Mouse (Mus musculus): ENCODE measurements around the gene Tbcb. TPM values are rescaled to one million over a fixed set of nuclear protein-coding genes. Genes with fewer than 3 reads are reported as not detected.
"Not testable (repeated sequence)": the region's sequence is repeated elsewhere in the genome, so short reads cannot be mapped to it uniquely, and the experiment has no call there.

Tbcb gene
- polyA plus RNA-seq, 1 experiment from 2014 or later = 149 TPM

DNA sequence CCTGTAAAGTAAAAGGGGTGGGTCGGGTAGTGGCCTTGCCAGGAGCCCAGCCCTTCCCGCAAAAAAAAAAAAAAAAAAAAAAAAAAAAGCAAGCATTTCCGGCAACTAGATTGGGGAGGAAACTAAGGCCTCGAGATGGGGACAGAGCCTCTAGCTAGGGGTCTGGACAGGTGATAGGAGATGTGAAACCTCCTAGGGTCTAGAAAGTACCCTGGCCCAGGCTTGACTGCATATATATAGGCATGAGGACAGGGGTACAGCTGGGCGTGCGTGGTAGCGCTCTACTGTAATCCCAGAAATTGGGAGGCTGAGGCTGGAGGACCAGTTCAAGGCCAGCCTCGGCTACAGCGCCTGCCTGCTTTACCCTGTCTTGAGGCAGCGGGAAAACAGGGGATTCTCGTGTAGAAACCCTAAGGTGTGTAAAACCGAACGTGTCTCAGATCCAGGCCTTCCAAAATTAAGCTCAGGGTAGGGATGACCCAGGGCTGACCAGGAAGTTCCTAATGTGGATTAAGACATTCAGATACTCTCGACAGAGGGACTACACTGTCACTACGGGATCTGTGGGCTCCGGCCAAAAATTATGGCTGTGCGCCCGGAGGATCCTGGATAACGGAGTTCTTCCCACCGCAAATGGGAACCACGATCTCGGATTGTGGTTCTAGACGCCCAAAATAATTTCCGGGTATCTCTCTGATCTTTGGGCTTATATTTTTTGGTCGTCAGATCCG is 37.8 kb downstream of the Tbcb start:
- peak; percentile 28 for DNase-seq (ENCODE audit: low spot score)

DNA sequence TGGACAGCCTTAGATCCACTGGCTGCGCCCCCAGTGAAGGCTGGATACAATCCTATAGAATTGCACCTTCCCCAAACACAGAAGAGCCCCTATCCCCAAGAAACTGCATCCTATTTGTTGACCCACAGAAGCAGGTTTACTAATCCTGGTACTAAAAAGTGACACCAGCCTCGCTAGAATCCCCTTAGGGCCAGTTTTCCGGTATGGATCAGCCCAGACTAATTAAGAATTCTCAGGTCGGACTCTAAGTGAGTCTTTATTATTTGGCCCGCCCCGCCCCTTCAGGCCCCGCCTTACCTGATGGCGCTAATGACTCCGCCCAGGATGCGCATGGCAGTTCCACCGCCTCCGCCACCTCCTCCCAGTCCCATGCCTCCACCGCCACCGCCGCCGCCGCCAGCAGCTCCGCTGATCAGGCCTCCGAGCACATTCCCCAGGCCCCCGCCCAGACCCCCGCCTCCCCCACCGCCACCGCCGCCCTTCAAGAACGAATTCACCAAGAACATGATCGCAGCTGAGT is 38.4 kb downstream of the Tbcb start:
- peak; percentile 35 for DNase-seq (ENCODE audit: low spot score)

DNA sequence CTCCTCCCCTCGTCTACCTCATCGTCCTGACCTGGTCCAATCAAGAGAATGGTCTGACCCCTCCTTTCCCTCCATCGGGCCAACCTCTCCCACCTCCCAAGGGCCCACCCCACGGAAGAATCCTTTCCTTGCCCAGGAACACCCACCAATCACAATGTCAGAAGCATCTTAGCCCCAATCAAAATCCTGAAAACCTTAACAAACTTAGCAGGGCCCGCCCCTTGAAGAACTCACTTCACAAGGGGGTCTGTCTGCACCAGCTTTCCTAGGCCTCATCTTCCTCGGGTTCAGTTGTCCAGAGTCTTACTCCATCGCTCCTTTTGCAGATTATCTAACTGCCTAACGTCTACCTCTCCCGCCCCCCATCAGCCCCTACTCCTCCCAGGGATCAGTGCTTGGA is 39.1 kb downstream of the Tbcb start:
- DNase-seq (ENCODE audit: low spot score) = no peak

DNA sequence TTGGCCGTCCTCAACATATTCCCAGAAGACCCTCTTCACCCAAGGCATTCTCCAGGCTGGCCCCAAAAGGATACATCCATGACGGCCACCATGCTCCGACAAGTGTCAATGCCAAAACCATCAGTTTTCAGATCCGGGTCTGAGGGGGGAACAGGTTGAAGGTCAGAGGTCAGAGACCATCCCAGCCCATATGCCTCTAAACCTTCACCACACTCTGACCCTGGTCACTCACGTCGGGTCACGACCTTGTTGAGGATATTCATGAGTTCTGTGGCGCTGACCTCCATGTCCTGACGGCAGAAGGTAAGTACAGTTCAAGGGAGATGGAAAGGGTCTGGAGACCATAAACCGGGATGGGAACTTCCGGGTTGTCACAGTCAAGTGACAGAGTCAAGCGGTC is 40.0 kb downstream of the Tbcb start:
- no peak for DNase-seq (ENCODE audit: low spot score)

DNA sequence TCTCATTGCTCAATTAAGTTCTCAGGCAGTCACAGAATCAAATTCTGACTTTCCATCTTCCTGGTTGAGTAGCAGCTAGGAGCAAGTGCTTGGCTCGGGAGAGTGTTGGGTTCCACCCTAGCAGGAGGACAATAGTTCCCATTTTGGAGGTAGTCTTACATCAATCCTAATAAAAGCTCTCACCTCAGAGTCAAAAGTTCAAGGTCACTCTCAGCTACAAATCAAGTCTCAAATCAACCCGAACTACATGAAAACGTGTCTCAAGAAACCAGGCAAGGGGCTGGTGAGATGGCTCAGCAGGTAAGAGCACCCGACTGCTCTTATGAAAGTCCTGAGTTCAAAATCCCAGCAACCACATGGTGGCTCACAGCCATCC is 43.0 kb downstream of the Tbcb start:
- DNase-seq (ENCODE audit: low spot score) = no peak

DNA sequence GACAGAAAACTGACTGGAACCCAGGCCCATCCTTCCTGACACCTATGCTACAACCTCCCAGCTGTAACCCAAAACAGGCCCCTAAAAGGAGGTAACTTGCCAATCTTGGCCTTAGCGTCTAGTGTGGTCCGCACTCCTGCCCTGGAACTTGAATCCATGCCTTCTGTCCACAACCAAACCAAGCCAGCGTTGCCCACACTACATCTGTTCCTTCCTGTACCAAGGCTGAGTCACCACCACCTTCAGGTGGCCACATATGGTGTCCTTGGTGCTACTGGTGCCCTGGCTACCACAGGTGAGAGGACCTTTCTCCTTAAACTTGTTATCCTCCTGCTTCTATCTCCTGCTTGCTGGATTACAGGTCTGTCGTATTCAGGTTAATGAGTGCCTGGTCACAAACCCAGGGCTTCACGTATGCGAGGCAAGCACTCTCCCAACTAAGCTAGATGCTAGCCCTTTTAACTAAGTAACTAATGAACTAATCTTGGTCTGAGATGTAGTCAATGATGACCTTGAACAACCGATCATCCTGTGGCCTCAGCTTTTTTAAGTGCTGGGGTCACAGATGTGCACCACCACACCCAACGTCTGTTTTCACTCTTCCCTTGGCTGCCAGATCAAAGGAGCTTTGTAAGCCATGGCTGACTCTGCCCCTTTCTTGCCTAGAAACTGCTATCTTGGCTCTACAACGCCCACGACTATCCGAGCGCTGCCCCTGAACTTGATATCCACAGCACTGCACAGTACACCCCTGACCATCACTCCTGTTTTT is 43.5 kb downstream of the Tbcb start:
- DNase-seq (ENCODE audit: low spot score) = no peak

DNA sequence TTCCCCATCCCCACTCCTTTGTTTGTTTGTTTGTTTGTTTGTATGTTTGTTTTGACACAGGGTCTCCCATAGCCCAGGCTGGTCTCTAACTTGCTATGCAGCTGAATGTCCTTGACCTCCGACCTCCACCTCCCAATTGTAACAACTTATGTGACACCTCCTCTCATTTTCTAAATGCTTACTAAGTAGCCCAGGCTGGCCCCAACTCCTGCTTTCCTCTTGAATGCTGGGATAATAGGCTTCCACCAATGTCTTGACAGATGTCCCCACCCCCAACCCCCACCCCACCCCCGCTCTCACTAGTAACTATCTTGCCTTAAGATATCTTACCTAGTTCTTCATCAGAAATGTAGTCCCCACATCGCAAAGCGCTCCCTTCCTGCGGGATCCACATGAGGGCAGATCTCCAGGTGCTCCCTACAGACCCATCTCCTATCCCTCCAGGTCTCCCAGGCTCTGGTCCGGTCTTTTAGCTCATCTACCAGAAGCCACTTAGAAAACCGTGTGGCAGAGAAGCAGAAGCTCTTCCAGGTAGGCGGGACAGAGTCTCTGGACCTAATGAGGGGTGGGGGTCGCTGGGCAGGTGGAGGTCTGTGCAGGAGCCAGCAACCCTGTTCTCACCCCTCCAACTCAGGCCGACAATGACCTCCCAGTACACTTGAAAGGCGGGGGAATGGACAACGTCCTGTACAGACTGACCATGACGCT is 47.3 kb downstream of the Tbcb start:
- no peak for DNase-seq (ENCODE audit: low spot score)

DNA sequence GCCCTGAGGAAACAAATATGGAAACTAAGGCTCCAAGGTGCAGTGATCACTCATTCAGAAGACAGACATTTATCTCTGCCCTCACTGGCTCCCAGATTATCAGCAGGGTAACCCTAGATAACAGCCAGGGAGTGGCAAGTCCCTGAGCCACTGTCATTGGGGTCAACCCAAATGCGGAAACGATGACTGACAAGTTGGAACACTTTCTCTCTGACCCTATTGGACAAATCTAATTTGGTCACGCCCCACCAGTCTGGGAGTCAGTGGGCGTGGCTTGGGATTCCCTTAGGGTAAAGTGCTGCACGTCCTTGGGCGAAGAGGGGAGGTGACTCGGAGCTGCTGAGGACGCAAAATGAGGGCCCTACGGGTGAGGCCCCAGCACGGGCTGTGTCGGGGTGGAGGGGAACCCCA is 48.2 kb downstream of the Tbcb start, which contains the start of gene Cox7a1:
Gene Cox7a1, plus strand, starts transcription at position 266 of the 411 bp plus-strand sequence.
- peak; percentile 86 for DNase-seq (ENCODE audit: low spot score)

DNA sequence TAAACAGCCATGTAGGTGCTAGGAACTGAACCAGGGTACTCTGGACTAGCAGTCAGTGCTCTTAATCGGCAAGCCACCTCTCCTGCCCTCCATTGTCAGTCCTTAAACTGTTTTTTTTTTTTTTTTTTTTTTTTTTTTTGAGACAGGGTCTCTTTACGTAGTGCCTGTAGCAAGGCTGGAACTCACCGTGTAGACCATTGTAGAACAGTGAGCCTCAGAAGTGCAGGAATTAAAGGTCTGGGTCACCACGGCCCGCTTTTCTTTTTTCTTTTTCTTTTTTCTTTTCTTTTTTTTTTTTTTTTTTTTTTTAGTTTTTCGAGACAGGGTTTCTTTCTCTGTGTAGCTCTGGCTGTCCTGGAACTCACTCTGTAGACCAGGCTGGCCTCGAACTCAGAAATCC is 48.9 kb downstream of the Tbcb start:
- not testable (repeated sequence) for DNase-seq (ENCODE audit: low spot score)

DNA sequence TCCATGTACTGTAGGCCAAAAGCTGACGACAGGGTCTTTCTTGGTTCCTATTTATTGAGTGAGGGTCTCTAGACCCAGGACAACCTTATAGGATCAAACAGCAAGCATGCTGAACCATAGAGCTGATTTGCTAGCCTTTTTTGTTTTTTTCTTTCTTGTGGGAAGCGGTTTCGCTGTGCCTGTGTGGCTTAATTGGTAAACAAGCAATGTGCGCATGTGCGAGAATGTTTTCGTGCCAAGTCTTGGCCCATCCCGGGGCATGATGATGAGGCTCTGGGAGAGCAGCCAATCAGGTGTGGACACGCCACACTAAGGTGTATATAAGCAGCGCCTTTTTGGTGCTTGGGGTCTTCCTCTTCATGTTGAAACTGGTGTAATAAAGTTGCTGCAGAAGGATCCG is 50.1 kb downstream of the Tbcb start:
- DNase-seq (ENCODE audit: low spot score) = not testable (repeated sequence)

DNA sequence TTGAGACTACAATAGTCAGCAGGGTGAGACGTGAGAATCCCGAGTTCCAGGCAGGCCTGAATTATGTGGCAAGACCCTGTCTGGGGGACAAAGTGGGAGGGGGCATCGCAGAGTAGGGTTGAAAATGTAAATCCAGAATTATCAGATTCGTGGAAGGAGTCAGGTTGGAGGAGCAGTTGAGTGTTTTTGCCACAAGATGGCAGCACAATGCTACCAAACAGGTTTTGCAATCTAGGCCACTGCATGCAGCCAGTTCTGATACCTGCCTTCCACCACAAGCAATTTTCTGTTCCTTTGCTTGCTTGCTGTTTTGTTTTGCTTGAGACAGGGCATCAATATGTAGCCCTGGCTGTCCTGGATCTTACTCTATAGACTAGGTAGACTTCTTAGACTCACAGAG is 50.8 kb downstream of the Tbcb start:
- DNase-seq (ENCODE audit: low spot score) = peak; percentile 81

DNA sequence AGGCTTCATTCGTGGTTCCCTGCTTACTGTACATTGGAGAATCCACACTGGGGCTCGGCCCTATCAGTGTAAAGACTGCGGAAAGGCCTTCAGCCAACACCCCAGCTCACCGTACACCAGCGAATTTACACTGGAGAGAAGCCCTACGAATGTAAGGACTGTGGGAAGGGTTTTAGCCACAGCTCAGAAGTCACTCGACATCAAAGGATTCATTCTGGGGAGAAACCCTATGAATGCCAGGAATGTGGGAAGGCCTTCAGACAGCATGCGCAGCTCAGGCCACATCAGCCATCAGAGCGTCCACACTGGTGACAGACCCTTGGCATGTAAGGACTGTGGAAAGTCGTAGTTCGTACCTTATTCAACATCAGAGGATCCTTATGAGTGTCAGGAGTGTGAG is 53.8 kb downstream of the Tbcb start:
- no peak for DNase-seq (ENCODE audit: low spot score)

DNA sequence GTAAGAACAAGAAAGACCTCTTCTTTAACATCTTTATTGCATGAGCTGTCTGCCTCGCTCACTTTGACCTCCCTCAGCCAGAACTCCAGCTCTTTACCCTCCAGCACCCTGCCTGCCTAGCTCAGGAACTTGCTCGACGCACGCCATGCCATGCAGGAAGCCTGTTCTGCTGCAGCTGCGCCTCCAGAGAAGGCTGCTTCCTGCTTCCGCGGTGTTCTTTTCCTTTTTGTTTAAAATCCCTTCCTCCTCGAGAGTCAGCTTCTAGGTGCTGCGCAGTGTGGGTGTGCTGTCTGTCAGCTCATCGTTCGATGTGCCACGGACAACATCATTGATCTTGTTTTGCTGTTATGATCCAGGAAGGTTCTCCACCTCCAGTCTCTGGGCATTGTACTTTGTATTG is 55.6 kb downstream of the Tbcb start:
- peak; percentile 47 for DNase-seq (ENCODE audit: low spot score)

Other genes starting within 250 kb of the Tbcb start
- gene Zfp568, start 248.3 kb downstream of the Tbcb start, polyA plus RNA-seq (2015; fragmentation: Nextera tagmentation; extraction: Ambion mirVana) = 3.1 and 4.2 TPM in 2 replicates
- 2.4 and 3.1 TPM in 2 replicates for gene Zfp14, start 180.9 kb downstream of the Tbcb start, polyA plus RNA-seq (2015; fragmentation: Nextera tagmentation; extraction: Ambion mirVana)
- gene Zfp82, start 159.4 kb downstream of the Tbcb start, polyA plus RNA-seq (2015; fragmentation: Nextera tagmentation; extraction: Ambion mirVana) = 6.8 and 7.1 TPM in 2 replicates
- 1.3 and 1.4 TPM in 2 replicates for gene Gm26920, start 141.9 kb downstream of the Tbcb start, polyA plus RNA-seq (2015; fragmentation: Nextera tagmentation; extraction: Ambion mirVana)
- 9.2 and 10.6 TPM in 2 replicates for gene Zfp566, start 141.7 kb downstream of the Tbcb start, polyA plus RNA-seq (2015; fragmentation: Nextera tagmentation; extraction: Ambion mirVana)
- gene Zfp260, start 137.5 kb downstream of the Tbcb start, polyA plus RNA-seq (2015; fragmentation: Nextera tagmentation; extraction: Ambion mirVana) = 59.0 and 59.7 TPM in 2 replicates
- gene Zfp382, start 110.3 kb downstream of the Tbcb start, polyA plus RNA-seq (2015; fragmentation: Nextera tagmentation; extraction: Ambion mirVana) = 10.9 and 13.6 TPM in 2 replicates
- gene Zfp146, start 62.5 kb downstream of the Tbcb start, polyA plus RNA-seq (2015; fragmentation: Nextera tagmentation; extraction: Ambion mirVana) = 7.6 and 9.6 TPM in 2 replicates
- gene Cox7a1, start 48.1 kb downstream of the Tbcb start, polyA plus RNA-seq (2015; fragmentation: Nextera tagmentation; extraction: Ambion mirVana) = 9.2 and 11.6 TPM in 2 replicates
- 66.9 and 76.2 TPM in 2 replicates for gene Capns1, start 33.5 kb downstream of the Tbcb start, polyA plus RNA-seq (2015; fragmentation: Nextera tagmentation; extraction: Ambion mirVana)
- gene Polr2i, start 324 bp downstream of the Tbcb start, polyA plus RNA-seq (2015; fragmentation: Nextera tagmentation; extraction: Ambion mirVana) = 134 and 137 TPM in 2 replicates
- 0.26 and 0.78 TPM in 2 replicates for gene Ovol3, start 3.5 kb upstream of the Tbcb start, polyA plus RNA-seq (2015; fragmentation: Nextera tagmentation; extraction: Ambion mirVana)
- 0.19 and 0.23 TPM in 2 replicates for gene Thap8, start 47.8 kb upstream of the Tbcb start, polyA plus RNA-seq (2015; fragmentation: Nextera tagmentation; extraction: Ambion mirVana)
- gene Wdr62, start 48.1 kb upstream of the Tbcb start, polyA plus RNA-seq (2015; fragmentation: Nextera tagmentation; extraction: Ambion mirVana) = 6.4 and 7.8 TPM in 2 replicates
- gene Clip3, start 59.5 kb upstream of the Tbcb start, polyA plus RNA-seq (2015; fragmentation: Nextera tagmentation; extraction: Ambion mirVana) = 1.2 and 1.9 TPM in 2 replicates
- gene Alkbh6, start 76.4 kb upstream of the Tbcb start, polyA plus RNA-seq (2015; fragmentation: Nextera tagmentation; extraction: Ambion mirVana) = 71.3 and 71.8 TPM in 2 replicates
- gene Syne4, start 82.5 kb upstream of the Tbcb start, polyA plus RNA-seq (2015; fragmentation: Nextera tagmentation; extraction: Ambion mirVana) = 7.6 and 9.5 TPM in 2 replicates
- gene E130208F15Rik, start 89.5 kb upstream of the Tbcb start, polyA plus RNA-seq (2015; fragmentation: Nextera tagmentation; extraction: Ambion mirVana) = 0.68 and 2.0 TPM in 2 replicates
- 19.0 and 22.7 TPM in 2 replicates for gene Sdhaf1, start 91.6 kb upstream of the Tbcb start, polyA plus RNA-seq (2015; fragmentation: Nextera tagmentation; extraction: Ambion mirVana)
- gene Lrfn3, start 130.5 kb upstream of the Tbcb start, polyA plus RNA-seq (2015; fragmentation: Nextera tagmentation; extraction: Ambion mirVana) = 0.14 and 0.18 TPM in 2 replicates
- gene Tyrobp, start 181.5 kb upstream of the Tbcb start, polyA plus RNA-seq (2015; fragmentation: Nextera tagmentation; extraction: Ambion mirVana) = 112 and 116 TPM in 2 replicates
- 110 and 139 TPM in 2 replicates for gene Hcst, start 187.6 kb upstream of the Tbcb start, polyA plus RNA-seq (2015; fragmentation: Nextera tagmentation; extraction: Ambion mirVana)
- 20.2 and 20.3 TPM in 2 replicates for gene Nfkbid, start 189.5 kb upstream of the Tbcb start, polyA plus RNA-seq (2015; fragmentation: Nextera tagmentation; extraction: Ambion mirVana)
- 1.3 and 2.8 TPM in 2 replicates for gene Aplp1, start 213.3 kb upstream of the Tbcb start, polyA plus RNA-seq (2015; fragmentation: Nextera tagmentation; extraction: Ambion mirVana)
- 0.10 and 0.17 TPM in 2 replicates for gene Kirrel2, start 225.4 kb upstream of the Tbcb start, polyA plus RNA-seq (2015; fragmentation: Nextera tagmentation; extraction: Ambion mirVana)
- 0.29 and 0.46 TPM in 2 replicates for gene Nphs1, start 226.0 kb upstream of the Tbcb start, polyA plus RNA-seq (2015; fragmentation: Nextera tagmentation; extraction: Ambion mirVana)

All from thymus, postnatal 0 days (tissue).